Mouse (Mus musculus) urinary bladder, postnatal 36 days (tissue): ENCODE data around the gene Fam217a.
"Not testable (repeated sequence)": the region's sequence is repeated elsewhere in the genome, so short reads cannot be mapped to it uniquely, and the experiment has no call there.

Source experiments
- DNase-seq, 2 experiments: peaks; one replicate each; pipeline ENCODE4 v3.0.0; 2022; ENCODE audit warnings: low spot score in 2 of 2, mixed read lengths in 1 of 2

The Fam217a gene

GRCm38 (mm10) chr13:34924210-34924609 lies at the start of gene Fam217a, which contains the start of gene 4933417A18Rik:
Gene Fam217a (minus strand): TSS chr13:34924310.
Gene 4933417A18Rik (plus strand): TSS chr13:34924409.
- no peak for DNase-seq

GRCm38 (mm10) chr13:34973770-34974169 lies 49.7 kb upstream of the Fam217a start:
- DNase-seq, result no peak

GRCm38 (mm10) chr13:34973149-34973548 lies 49.0 kb upstream of the Fam217a start:
- no peak for DNase-seq

GRCm38 (mm10) chr13:34972456-34972855 lies 48.3 kb upstream of the Fam217a start:
- DNase-seq, result not testable (repeated sequence)

GRCm38 (mm10) chr13:34965647-34966046 lies 41.5 kb upstream of the Fam217a start:
- not testable (repeated sequence) for DNase-seq

GRCm38 (mm10) chr13:34964866-34965265 lies 40.8 kb upstream of the Fam217a start:
- DNase-seq, result no peak

- DNase-seq, result no peak
Measured at GRCm38 (mm10) chr13:34964419-34964818, 40.3 kb upstream of the Fam217a start.

GRCm38 (mm10) chr13:34963511-34964397 lies 39.6 kb upstream of the Fam217a start, which contains the start of gene Eci3:
Gene Eci3 (minus strand): TSS chr13:34963810.
- DNase-seq, result peak; percentile 32 to 68

- no peak for DNase-seq
Measured at GRCm38 (mm10) chr13:34960996-34961770, 37.1 kb upstream of the Fam217a start.

- DNase-seq, result not testable (repeated sequence)
Measured at GRCm38 (mm10) chr13:34958158-34958557, 34.0 kb upstream of the Fam217a start.

GRCm38 (mm10) chr13:34956901-34957300 lies 32.8 kb upstream of the Fam217a start:
- no peak for DNase-seq

- DNase-seq, result not testable (repeated sequence)
Measured at GRCm38 (mm10) chr13:34951437-34951836, 27.3 kb upstream of the Fam217a start.

- no peak for DNase-seq
Measured at GRCm38 (mm10) chr13:34942370-34942769, 18.3 kb upstream of the Fam217a start.

- no peak for DNase-seq
Measured at GRCm38 (mm10) chr13:34934931-34935644, 11.0 kb upstream of the Fam217a start.

- no peak for DNase-seq
Measured at GRCm38 (mm10) chr13:34916520-34917167, 7.5 kb downstream of the Fam217a start.

GRCm38 (mm10) chr13:34914614-34915013 lies 9.5 kb downstream of the Fam217a start:
- no peak for DNase-seq

- no peak for DNase-seq
Measured at GRCm38 (mm10) chr13:34892871-34893270, 31.2 kb downstream of the Fam217a start.

GRCm38 (mm10) chr13:34876481-34876880 lies 47.6 kb downstream of the Fam217a start:
- no peak for DNase-seq

- DNase-seq, result peak; percentile 43 to 58
Measured at GRCm38 (mm10) chr13:34875741-34876445, 48.2 kb downstream of the Fam217a start.

- peak; percentile 86 to 93 for DNase-seq
Measured at GRCm38 (mm10) chr13:34875166-34875710, 48.9 kb downstream of the Fam217a start, which contains the start of gene Prpf4b. Gene Prpf4b (plus strand): TSS chr13:34875302.
